Mouse (Mus musculus): ENCODE results near the gene Itga6. TPM values are rescaled to one million over a fixed set of nuclear protein-coding genes. Genes with fewer than 3 reads are reported as not detected.

The Itga6 gene
- polyA plus RNA-seq, 1 experiment from 2014 or later: 118 TPM

- TF ChIP-seq CTCF (IDR thresholded peaks at IDR 0.05): no peak
- CTCF ChIA-PET: interaction anchor here (0.9 to 4.3 kb wide), 8 partner anchors 10 to 232 kb away, joined by 3 to 13 read pairs (median 4); no protein-coding TSS in a partner anchor
- in situ Hi-C loops (cut with MboI; ENCODE audit: low pct_unique_long_range_greater_than_20kb): no loop called here
- ATAC-seq (no peak), DNase-seq (ENCODE audit: low read depth, low spot score) (no peak)
- H3K27me3 ChIP-seq: no peaks in the 10 kb centered on the region
- POLR2A ChIA-PET: interaction anchor here (1.6 kb wide), 1 partner anchor 27 kb away, joined by 4 read pairs; no protein-coding TSS in a partner anchor
Measured at GRCm38 (mm10) chr2:71814016-71814415, 68.6 kb downstream of the Itga6 start.

DNA sequence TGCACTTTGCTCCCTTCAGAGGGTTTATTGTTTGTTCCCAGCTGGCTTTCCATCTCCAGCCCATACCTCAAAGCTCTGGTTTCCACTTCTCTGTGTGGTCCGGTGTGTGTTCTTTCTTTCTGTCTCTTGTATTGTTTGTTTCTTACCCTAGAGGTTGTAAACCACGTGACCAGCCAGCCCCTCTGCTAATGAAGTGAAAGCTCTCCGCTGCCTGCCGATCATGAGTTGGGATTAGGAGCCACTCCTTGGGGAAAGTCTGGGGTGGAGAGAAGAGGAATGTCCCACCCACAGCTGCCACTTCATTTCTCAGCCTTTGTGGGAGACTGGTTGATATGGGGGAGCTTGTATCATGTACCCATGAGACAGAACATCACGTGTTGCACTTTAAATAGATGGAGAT, 69.9 kb downstream of the Itga6 start:
- no peaks in the 10 kb centered on the region for H3K27me3 ChIP-seq
- DNase-seq (ENCODE audit: low read depth, low spot score) (no peak), ATAC-seq (no peak)
- POLR2A ChIA-PET: no interaction called here
- CTCF ChIA-PET: interaction anchor here (1.2 to 4.3 kb wide), 8 partner anchors 11 to 235 kb away, joined by 3 to 13 read pairs (median 4); no protein-coding TSS in a partner anchor
- in situ Hi-C loops (cut with MboI; ENCODE audit: low pct_unique_long_range_greater_than_20kb): no loop called here
- no peak for TF ChIP-seq CTCF (IDR thresholded peaks at IDR 0.05)

- ChIA-PET POLR2A (no interaction called here), CTCF (interaction anchor here (0.7 to 1.3 kb wide), 4 partner anchors 13 to 230 kb away, joined by 3 to 4 read pairs (median 3); no protein-coding TSS in a partner anchor)
- peak; percentile 68 for TF ChIP-seq CTCF (IDR thresholded peaks at IDR 0.05)
- ATAC-seq: no peak
- in situ Hi-C loops (cut with MboI; ENCODE audit: low pct_unique_long_range_greater_than_20kb): no loop called here
- no peak for DNase-seq (ENCODE audit: low read depth, low spot score)
- H3K27me3 ChIP-seq: no peaks in the 10 kb centered on the region
Measured at GRCm38 (mm10) chr2:71816391-71817041, 71.1 kb downstream of the Itga6 start.

- DNase-seq (ENCODE audit: low read depth, low spot score): no peak
- in situ Hi-C loops (cut with MboI; ENCODE audit: low pct_unique_long_range_greater_than_20kb): loop anchor here (5.0 kb wide), 1 partner anchor 222 kb away; no protein-coding TSS in a partner anchor
- POLR2A ChIA-PET: no interaction called here
- ATAC-seq: no peak
- CTCF ChIA-PET: no interaction called here
- H3K27me3 ChIP-seq: no peaks in the 10 kb centered on the region
- no peak for TF ChIP-seq CTCF (IDR thresholded peaks at IDR 0.05)
Measured at GRCm38 (mm10) chr2:71824146-71824545, 78.7 kb downstream of the Itga6 start.

- H3K27me3 ChIP-seq: no peaks in the 10 kb centered on the region
- DNase-seq (ENCODE audit: low read depth, low spot score) (no peak), ATAC-seq (no peak)
- CTCF ChIA-PET: interaction anchor here (1.7 kb wide), 1 partner anchor 10 kb away, joined by 9 read pairs; no protein-coding TSS in a partner anchor
- POLR2A ChIA-PET: interaction anchor here (0.6 kb wide), 1 partner anchor 351 kb away, joined by 3 read pairs; no protein-coding TSS in a partner anchor
- no peak for TF ChIP-seq CTCF (IDR thresholded peaks at IDR 0.05)
- in situ Hi-C loops (cut with MboI; ENCODE audit: low pct_unique_long_range_greater_than_20kb): loop anchor here (25.0 kb wide), 1 partner anchor 390 kb away; no protein-coding TSS in a partner anchor
Measured at GRCm38 (mm10) chr2:71827711-71828110, 82.3 kb downstream of the Itga6 start.

GRCm38 (mm10) chr2:71828928-71829327, 83.5 kb downstream of the Itga6 start:
- ChIA-PET CTCF (interaction anchor here (0.7 to 1.7 kb wide), 2 partner anchors 9 to 156 kb away, joined by 3 to 9 read pairs; no protein-coding TSS in a partner anchor), POLR2A (interaction anchor here (0.6 kb wide), 1 partner anchor 107 kb away, joined by 5 read pairs; no protein-coding TSS in a partner anchor)
- DNase-seq (ENCODE audit: low read depth, low spot score): no peak
- no peaks in the 10 kb centered on the region for H3K27me3 ChIP-seq
- ATAC-seq: no peak
- TF ChIP-seq CTCF (IDR thresholded peaks at IDR 0.05): no peak
- in situ Hi-C loops (cut with MboI; ENCODE audit: low pct_unique_long_range_greater_than_20kb): loop anchor here (25.0 kb wide), 1 partner anchor 392 kb away; no protein-coding TSS in a partner anchor

GRCm38 (mm10) chr2:71833626-71834025, 88.2 kb downstream of the Itga6 start:
- POLR2A ChIA-PET: no interaction called here
- ATAC-seq: no peak
- no peak for DNase-seq (ENCODE audit: low read depth, low spot score)
- in situ Hi-C loops (cut with MboI; ENCODE audit: low pct_unique_long_range_greater_than_20kb): loop anchor here (25.0 kb wide), 1 partner anchor 396 kb away; no protein-coding TSS in a partner anchor
- CTCF ChIA-PET: no interaction called here
- no peaks in the 10 kb centered on the region for H3K27me3 ChIP-seq
- no peak for TF ChIP-seq CTCF (IDR thresholded peaks at IDR 0.05)

GRCm38 (mm10) chr2:71834371-71834770, 89.0 kb downstream of the Itga6 start:
- ATAC-seq (no peak), DNase-seq (ENCODE audit: low read depth, low spot score) (no peak)
- H3K27me3 ChIP-seq: no peaks in the 10 kb centered on the region
- ChIA-PET CTCF (interaction anchor here (1.5 to 1.6 kb wide), 2 partner anchors 12 to 235 kb away, joined by 3 read pairs; no protein-coding TSS in a partner anchor), POLR2A (no interaction called here)
- in situ Hi-C loops (cut with MboI; ENCODE audit: low pct_unique_long_range_greater_than_20kb): loop anchor here (25.0 kb wide), 1 partner anchor 397 kb away; no protein-coding TSS in a partner anchor
- TF ChIP-seq CTCF (IDR thresholded peaks at IDR 0.05): no peak

DNA sequence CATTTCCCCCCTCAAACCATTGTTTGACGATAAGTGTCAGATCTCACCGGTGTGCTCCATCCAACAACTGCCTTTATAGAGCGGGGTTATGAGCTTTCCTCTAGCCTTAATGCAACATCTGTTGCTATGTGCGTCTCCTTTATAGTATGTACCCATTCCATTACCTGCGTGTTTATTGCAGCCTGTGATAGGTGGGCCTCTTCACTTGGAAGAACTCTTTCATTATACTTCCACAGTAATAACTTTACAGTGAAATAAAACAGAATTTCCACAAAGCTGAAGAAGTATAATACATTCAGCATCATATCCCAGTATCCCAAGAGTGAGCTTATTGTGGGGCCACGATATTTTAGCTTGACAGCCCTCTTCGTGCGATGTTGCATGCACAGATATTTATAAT, 90.1 kb downstream of the Itga6 start:
- in situ Hi-C loops (cut with MboI; ENCODE audit: low pct_unique_long_range_greater_than_20kb): loop anchor here (25.0 kb wide), 1 partner anchor 398 kb away; no protein-coding TSS in a partner anchor
- no peaks in the 10 kb centered on the region for H3K27me3 ChIP-seq
- no peak for TF ChIP-seq CTCF (IDR thresholded peaks at IDR 0.05)
- DNase-seq (ENCODE audit: low read depth, low spot score): no peak
- CTCF ChIA-PET: interaction anchor here (1.5 to 1.6 kb wide), 2 partner anchors 13 to 237 kb away, joined by 3 read pairs; no protein-coding TSS in a partner anchor
- no peak for ATAC-seq
- POLR2A ChIA-PET: no interaction called here

GRCm38 (mm10) chr2:71836232-71836631, 90.8 kb downstream of the Itga6 start:
- in situ Hi-C loops (cut with MboI; ENCODE audit: low pct_unique_long_range_greater_than_20kb): loop anchor here (25.0 kb wide), 1 partner anchor 399 kb away; no protein-coding TSS in a partner anchor
- H3K27me3 ChIP-seq: no peaks in the 10 kb centered on the region
- ChIA-PET CTCF (no interaction called here), POLR2A (no interaction called here)
- ATAC-seq (no peak), DNase-seq (ENCODE audit: low read depth, low spot score) (no peak)
- no peak for TF ChIP-seq CTCF (IDR thresholded peaks at IDR 0.05)
